Mouse (Mus musculus) limb, embryonic 14.5 days (tissue): ENCODE results near the gene 4921507P07Rik. TPM values are rescaled to one million over a fixed set of nuclear protein-coding genes. Genes with fewer than 3 reads are reported as not detected.

Experiments
- ATAC-seq: fragments of 200-750 bp; cut with Nextera tagmentation; 2 replicates; pipeline ENCODE4 v1.8.0; 2017; ENCODE audit warnings: low read depth, moderate number of reproducible peaks, moderate TSS enrichment; ENCODE audit not compliant: low FRiP score
- DNase-seq: peaks from one replicate; pipeline ENCODE4 v3.0.0-alpha.2; 2015; ENCODE audit warnings: low spot score
- H3K27ac ChIP-seq: fragments of 300-500 bp; sonication (generic); replicated peaks from 2 replicates; pipeline ENCODE4 v1.5.1; 2014; ENCODE audit warnings: low read depth, mild to moderate bottlenecking, low read length, moderate library complexity, mixed read lengths
- H3K27me3 ChIP-seq: fragments of 300-500 bp; sonication (generic); 2 replicates; pipeline ENCODE4 v1.6.1; 2014; ENCODE audit warnings: low read length, mixed read lengths; ENCODE audit not compliant: control insufficient read depth, insufficient read depth
- H3K36me3 ChIP-seq: fragments of 300-500 bp; sonication (generic); 2 replicates; pipeline ENCODE4 v1.6.1; 2014; ENCODE audit warnings: mild to moderate bottlenecking, low read length, moderate library complexity, mixed read lengths; ENCODE audit not compliant: control insufficient read depth, insufficient read depth
- H3K4me1 ChIP-seq: fragments of 300-500 bp; sonication (generic); 2 replicates; pipeline ENCODE4 v1.6.1; 2014; ENCODE audit warnings: antibody characterized with exemption, low read length, mixed read lengths; ENCODE audit not compliant: control insufficient read depth, insufficient read depth
- H3K4me2 ChIP-seq: fragments of 300-500 bp; sonication (generic); replicated peaks from 2 replicates; pipeline ENCODE4 v1.6.1; 2014; ENCODE audit warnings: low read depth, mild to moderate bottlenecking, low read length, moderate library complexity; ENCODE audit not compliant: severe bottlenecking
- H3K4me3 ChIP-seq: fragments of 300-500 bp; sonication (generic); replicated peaks from 2 replicates; pipeline ENCODE4 v1.5.1; 2014; ENCODE audit warnings: low read length
- H3K9ac ChIP-seq: fragments of 300-500 bp; sonication (generic); 2 replicates; pipeline ENCODE4 v1.6.1; 2014; ENCODE audit warnings: mild to moderate bottlenecking, low read depth, low read length, moderate library complexity; ENCODE audit not compliant: severe bottlenecking
- H3K9me3 ChIP-seq: fragments of 300-500 bp; sonication (generic); 2 replicates; pipeline ENCODE4 v1.6.1; 2016; ENCODE audit warnings: low read length; ENCODE audit not compliant: control insufficient read depth
- POLR2A ChIP-seq: fragments of 200-500 bp; IDR thresholded peaks from 2 replicates; pipeline ENCODE4 v1.8.0; 2012; ENCODE audit warnings: inconsistent platforms, mild to moderate bottlenecking, moderate library complexity, borderline replicate concordance; ENCODE audit not compliant: insufficient read depth, insufficient read length; ENCODE audit errors: extremely low read depth
- WGBS: fragments of 180-500 bp; shearing (Covaris S2); extraction: QIAGEN DNeasy Blood & Tissue Kit; methylation state at CpG from one replicate; pipeline ENCODE4 v1.1.7; 2014; 5-methylcytosine and 5-hydroxymethylcytosine counted together
- microRNA-seq: library from miRNA; unstranded; fragments of <30 nt; microRNA quantifications from one replicate; pipeline ENCODE4, GENCODE M21; 2016
- polyA plus RNA-seq, 2 experiments: library from polyadenylated mRNA; depleted of rRNA in 1 of 2; stranded (reverse) in 1 of 2; unstranded in 1 of 2; fragments of >200 nt; fragmentation: Nextera tagmentation in 1 of 2; extraction: Ambion mirVana in 1 of 2; gene quantifications; 2 replicates each; pipeline versions ENCODE4 v1.2.1 to v1.2.3; 2012 to 2014

4921507P07Rik gene
- polyA plus RNA-seq, 2 experiments, result 0.44 to 1.4 TPM

DNA sequence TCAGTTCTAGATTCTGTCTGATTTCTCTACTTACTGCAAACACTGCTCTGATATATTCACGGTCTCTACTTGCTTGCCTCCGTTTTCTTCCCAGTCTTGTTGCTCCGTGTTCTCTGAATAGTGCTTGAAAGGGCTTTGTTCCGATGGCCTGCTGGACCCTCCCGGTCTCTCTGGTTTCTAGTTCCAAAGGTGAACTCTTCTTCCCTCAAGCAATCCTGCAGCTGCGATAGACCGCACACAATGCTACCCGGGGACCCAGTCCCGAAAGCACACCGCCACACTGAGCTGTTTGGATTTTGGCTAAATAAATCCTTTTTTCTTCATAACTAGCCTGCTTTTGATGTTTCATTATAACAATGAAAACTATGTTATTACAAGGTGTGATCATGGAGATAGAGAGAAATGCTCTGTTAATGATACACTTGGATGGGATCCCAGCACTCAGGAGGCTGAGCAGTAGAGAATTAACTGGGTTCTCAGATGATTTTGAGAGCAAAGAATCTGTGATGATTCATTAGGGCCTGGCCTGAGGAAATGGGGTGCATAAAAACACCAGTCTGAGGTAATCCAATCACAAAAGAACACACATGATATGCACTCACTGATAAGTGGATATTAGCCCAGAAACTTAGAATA is 72.1 kb downstream of the 4921507P07Rik start:
- Histone ChIP-seq H3K27ac (no peak overlapping the region), H3K4me3 (no peak overlapping the region), H3K36me3 (no peaks in the 10 kb centered on the region), H3K9me3 (no peaks in the 10 kb centered on the region), H3K27me3 (no peaks in the 10 kb centered on the region), H3K9ac (no peak overlapping the region), H3K4me1 (peaks cover 16% of the 10 kb centered on the region), H3K4me2 (no peak overlapping the region)
- ATAC-seq (no peak), DNase-seq (no peak)
- no peak for TF ChIP-seq POLR2A
- whole genome bisulfite sequencing, result 90% methylated on average over 10 of the region's 10 CpGs

Small RNAs within 50 kb of the gene (microRNA-seq; reads per million reads assigned to microRNA genes)
- gene Mir6371, result not detected

Other genes starting within 250 kb of the 4921507P07Rik start
- 18.2 and 19.8 TPM in 2 replicates for gene Osbpl3, start 140.4 kb downstream of the 4921507P07Rik start, polyA plus RNA-seq (2012; rRNA removed)
- 10.9 and 11.9 TPM in 2 replicates for gene Osbpl3, start 140.4 kb downstream of the 4921507P07Rik start, polyA plus RNA-seq (2014; fragmentation: Nextera tagmentation; extraction: Ambion mirVana)
- 20.7 and 35.9 TPM in 2 replicates for gene Cycs, start 30.1 kb downstream of the 4921507P07Rik start, polyA plus RNA-seq (2012; rRNA removed)
- gene Cycs, start 30.1 kb downstream of the 4921507P07Rik start, polyA plus RNA-seq (2014; fragmentation: Nextera tagmentation; extraction: Ambion mirVana), result 49.1 and 53.8 TPM in 2 replicates
- gene Npvf, start 57.8 kb upstream of the 4921507P07Rik start, polyA plus RNA-seq (2012; rRNA removed), result 0.15 and 0.39 TPM in 2 replicates
- gene Npvf, start 57.8 kb upstream of the 4921507P07Rik start, polyA plus RNA-seq (2014; fragmentation: Nextera tagmentation; extraction: Ambion mirVana), result not detected in 2 replicates